Mouse (Mus musculus): ENCODE measurements around the gene Med15. TPM values are rescaled to one million over a fixed set of nuclear protein-coding genes. Genes with fewer than 3 reads are reported as not detected.
"Not testable (repeated sequence)": the region's sequence is repeated elsewhere in the genome, so short reads cannot be mapped to it uniquely, and the experiment has no call there.

The Med15 gene
- polyA plus RNA-seq, 1 experiment from 2014 or later, result 44.8 TPM

DNA sequence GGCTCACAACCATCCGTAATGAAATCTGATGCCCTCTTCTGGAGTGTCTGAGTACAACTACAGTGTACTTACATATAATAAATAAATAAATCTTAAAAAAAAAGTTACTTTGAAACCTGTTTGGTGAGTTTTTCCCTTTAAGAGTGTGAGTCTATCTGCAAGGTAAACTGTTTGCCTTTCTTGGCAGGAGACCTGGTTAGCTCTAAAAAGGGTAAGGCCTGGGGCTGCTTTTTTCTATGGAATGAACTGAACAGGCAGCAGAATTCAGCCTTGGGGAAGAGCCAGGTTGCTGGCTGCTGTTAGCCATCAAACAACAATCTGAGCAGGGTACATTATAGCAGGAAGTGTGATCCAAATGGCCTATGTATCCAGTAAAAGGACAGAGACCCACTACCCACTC is 10.1 kb upstream of the Med15 start:
- Histone ChIP-seq H3K36me3 (ENCODE audit: control insufficient read depth, insufficient read depth, low read length) (no peaks in the 10 kb centered on the region), H3K9me3 (ENCODE audit: control insufficient read depth, low read length) (no peaks in the 10 kb centered on the region), H3K4me1 (replicated peaks; ENCODE audit: control insufficient read depth, insufficient read depth, low read length) (no peaks in the 10 kb centered on the region), H3K27ac (ENCODE audit: low read depth, low read length) (no peak overlapping the region), H3K27me3 (replicated peaks; ENCODE audit: control insufficient read depth, insufficient read depth, low read length) (no peaks in the 10 kb centered on the region), H3K9ac (ENCODE audit: low read depth, low read length) (no peak overlapping the region), H3K4me3 (ENCODE audit: low read depth, low read length) (no peak overlapping the region), H3K4me2 (no peak overlapping the region)
- WGBS, result 90% methylated on average over 1 of the region's 1 CpGs
- ATAC-seq (replicated peaks; ENCODE audit: low FRiP score) (no peak), DNase-seq (ENCODE audit: low spot score) (no peak)

- Histone ChIP-seq H3K27ac (ENCODE audit: low read depth, low read length) (no peak overlapping the region), H3K36me3 (ENCODE audit: control insufficient read depth, insufficient read depth, low read length) (no peaks in the 10 kb centered on the region), H3K9me3 (ENCODE audit: control insufficient read depth, low read length) (no peaks in the 10 kb centered on the region), H3K27me3 (replicated peaks; ENCODE audit: control insufficient read depth, insufficient read depth, low read length) (peaks cover 6% of the 10 kb centered on the region; the same call in 1 of the 2 replicates), H3K9ac (ENCODE audit: low read depth, low read length) (no peak overlapping the region), H3K4me2 (no peak overlapping the region), H3K4me1 (replicated peaks; ENCODE audit: control insufficient read depth, insufficient read depth, low read length) (no peaks in the 10 kb centered on the region), H3K4me3 (ENCODE audit: low read depth, low read length) (no peak overlapping the region)
- ATAC-seq (replicated peaks; ENCODE audit: low FRiP score), result no peak
- no peak for DNase-seq (ENCODE audit: low spot score)
- 57% methylated on average over 4 of the region's 4 CpGs for WGBS
Measured at GRCm38 (mm10) chr16:17740080-17740479, 7.4 kb upstream of the Med15 start.

- 33% methylated on average over 4 of the region's 4 CpGs for WGBS
- Histone ChIP-seq H3K4me3 (ENCODE audit: low read depth, low read length) (no peak overlapping the region), H3K9me3 (ENCODE audit: control insufficient read depth, low read length) (no peaks in the 10 kb centered on the region), H3K9ac (ENCODE audit: low read depth, low read length) (no peak overlapping the region), H3K27ac (ENCODE audit: low read depth, low read length) (no peak overlapping the region), H3K27me3 (replicated peaks; ENCODE audit: control insufficient read depth, insufficient read depth, low read length) (peaks cover 26% of the 10 kb centered on the region), H3K36me3 (ENCODE audit: control insufficient read depth, insufficient read depth, low read length) (no peaks in the 10 kb centered on the region), H3K4me2 (no peak overlapping the region), H3K4me1 (replicated peaks; ENCODE audit: control insufficient read depth, insufficient read depth, low read length) (no peaks in the 10 kb centered on the region)
- DNase-seq (ENCODE audit: low spot score) (no peak), ATAC-seq (replicated peaks; ENCODE audit: low FRiP score) (no peak)
Measured at GRCm38 (mm10) chr16:17736156-17736555, 3.5 kb upstream of the Med15 start.

DNA sequence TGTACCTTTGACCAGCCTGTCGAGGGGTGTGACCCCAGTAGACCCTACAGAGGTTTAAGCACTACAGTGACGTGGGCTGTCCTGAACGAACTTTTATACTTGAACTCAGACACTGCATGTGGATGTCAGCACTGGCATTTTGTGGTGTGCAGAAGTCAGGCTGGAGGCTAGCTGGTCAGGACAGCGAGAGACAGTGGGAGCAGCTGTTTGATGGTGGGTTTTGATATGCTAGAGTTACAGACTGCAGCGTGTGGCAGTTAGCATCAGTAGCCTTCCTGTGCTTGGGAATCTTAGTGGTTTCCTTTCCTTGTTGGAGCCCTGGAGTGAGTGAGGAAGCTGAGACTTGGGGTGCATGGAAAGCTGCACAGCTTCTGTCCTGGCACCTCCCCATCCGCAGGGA is 2.2 kb upstream of the Med15 start:
- 71% methylated on average over 6 of the region's 6 CpGs for WGBS

DNA sequence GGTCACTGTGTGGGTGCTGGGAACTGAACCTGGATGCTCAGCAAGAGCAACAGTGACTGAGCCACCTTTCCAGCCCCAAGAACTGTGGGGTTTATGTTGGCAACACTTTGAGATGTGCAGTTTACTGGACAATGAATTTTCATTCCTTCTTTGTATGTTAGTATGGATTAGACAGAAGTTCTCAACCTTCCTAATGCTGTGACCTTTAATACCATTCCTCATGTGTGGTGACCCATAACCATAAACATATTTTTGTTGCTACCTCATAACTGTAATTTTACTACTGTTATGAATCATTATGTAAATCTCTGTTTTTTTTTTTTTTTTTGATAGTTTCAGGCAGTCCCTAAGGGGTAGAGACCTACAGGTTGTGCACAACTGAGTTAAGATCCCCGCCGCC is 955 bp upstream of the Med15 start:
- peaks cover 26% of the 10 kb centered on the region for H3K27me3 ChIP-seq (replicated peaks; ENCODE audit: control insufficient read depth, insufficient read depth, low read length)
- no peaks in the 10 kb centered on the region for H3K36me3 ChIP-seq (ENCODE audit: control insufficient read depth, insufficient read depth, low read length)
- 70% methylated on average over 2 of the region's 2 CpGs for WGBS
- no peak overlapping the region for H3K27ac ChIP-seq (ENCODE audit: low read depth, low read length)
- DNase-seq (ENCODE audit: low spot score), result no peak
- no peak overlapping the region for H3K4me3 ChIP-seq (ENCODE audit: low read depth, low read length)
- peak overlapping the region; percentile 4; the same call in 1 of the 2 replicates for H3K4me2 ChIP-seq
- H3K9me3 ChIP-seq (ENCODE audit: control insufficient read depth, low read length), result no peaks in the 10 kb centered on the region
- no peaks in the 10 kb centered on the region for H3K4me1 ChIP-seq (replicated peaks; ENCODE audit: control insufficient read depth, insufficient read depth, low read length)
- no peak for ATAC-seq (replicated peaks; ENCODE audit: low FRiP score)
- no peak overlapping the region for H3K9ac ChIP-seq (ENCODE audit: low read depth, low read length)

More for the DNA sequence above, 2.2 kb upstream of the Med15 start:
- not testable (repeated sequence) for H3K27ac ChIP-seq (ENCODE audit: low read depth, low read length); ATAC-seq (replicated peaks; ENCODE audit: low FRiP score); H3K4me3 ChIP-seq (ENCODE audit: low read depth, low read length); H3K4me2 ChIP-seq; H3K9ac ChIP-seq (ENCODE audit: low read depth, low read length); H3K4me1 ChIP-seq (replicated peaks; ENCODE audit: control insufficient read depth, insufficient read depth, low read length); H3K9me3 ChIP-seq (ENCODE audit: control insufficient read depth, low read length); H3K36me3 ChIP-seq (ENCODE audit: control insufficient read depth, insufficient read depth, low read length); DNase-seq (ENCODE audit: low spot score)
- peaks cover 26% of the 10 kb centered on the region for H3K27me3 ChIP-seq (replicated peaks; ENCODE audit: control insufficient read depth, insufficient read depth, low read length)

- no peak overlapping the region for H3K4me2 ChIP-seq
- H3K36me3 ChIP-seq (ENCODE audit: control insufficient read depth, insufficient read depth, low read length), result no peaks in the 10 kb centered on the region
- H3K27me3 ChIP-seq (replicated peaks; ENCODE audit: control insufficient read depth, insufficient read depth, low read length), result peaks cover 26% of the 10 kb centered on the region
- WGBS, result 61% methylated on average over 6 of the region's 6 CpGs
- H3K4me1 ChIP-seq (replicated peaks; ENCODE audit: control insufficient read depth, insufficient read depth, low read length), result 0 out of 2 replicates have a peak, but pooled peaks cover 4% of the 10 kb centered on the region
- no peak overlapping the region for H3K27ac ChIP-seq (ENCODE audit: low read depth, low read length)
- no peaks in the 10 kb centered on the region for H3K9me3 ChIP-seq (ENCODE audit: control insufficient read depth, low read length)
- no peak overlapping the region for H3K4me3 ChIP-seq (ENCODE audit: low read depth, low read length)
- no peak for ATAC-seq (replicated peaks; ENCODE audit: low FRiP score)
- DNase-seq (ENCODE audit: low spot score), result no peak
- H3K9ac ChIP-seq (ENCODE audit: low read depth, low read length), result no peak overlapping the region
Measured at GRCm38 (mm10) chr16:17732431-17732830, 260 bp downstream of the Med15 start.

GRCm38 (mm10) chr16:17732021-17732420 is 670 bp downstream of the Med15 start:
- Histone ChIP-seq H3K9me3 (ENCODE audit: control insufficient read depth, low read length) (no peaks in the 10 kb centered on the region), H3K4me3 (ENCODE audit: low read depth, low read length) (no peak overlapping the region), H3K4me1 (replicated peaks; ENCODE audit: control insufficient read depth, insufficient read depth, low read length) (peaks cover 4% of the 10 kb centered on the region; the same call in 1 of the 2 replicates), H3K4me2 (no peak overlapping the region), H3K36me3 (ENCODE audit: control insufficient read depth, insufficient read depth, low read length) (no peaks in the 10 kb centered on the region), H3K27me3 (replicated peaks; ENCODE audit: control insufficient read depth, insufficient read depth, low read length) (peaks cover 26% of the 10 kb centered on the region), H3K27ac (ENCODE audit: low read depth, low read length) (no peak overlapping the region), H3K9ac (ENCODE audit: low read depth, low read length) (no peak overlapping the region)
- ATAC-seq (replicated peaks; ENCODE audit: low FRiP score) (no peak), DNase-seq (ENCODE audit: low spot score) (no peak)
- WGBS, result 30% methylated on average over 3 of the region's 3 CpGs

GRCm38 (mm10) chr16:17729974-17730373 is 2.7 kb downstream of the Med15 start:
- no peak overlapping the region for H3K4me2 ChIP-seq
- H3K36me3 ChIP-seq (ENCODE audit: control insufficient read depth, insufficient read depth, low read length), result no peaks in the 10 kb centered on the region
- H3K4me1 ChIP-seq (replicated peaks; ENCODE audit: control insufficient read depth, insufficient read depth, low read length), result peaks cover 9% of the 10 kb centered on the region; the same call in 1 of the 2 replicates
- no peak for DNase-seq (ENCODE audit: low spot score)
- no peaks in the 10 kb centered on the region for H3K9me3 ChIP-seq (ENCODE audit: control insufficient read depth, low read length)
- ATAC-seq (replicated peaks; ENCODE audit: low FRiP score), result no peak
- H3K27ac ChIP-seq (ENCODE audit: low read depth, low read length), result no peak overlapping the region
- H3K4me3 ChIP-seq (ENCODE audit: low read depth, low read length), result no peak overlapping the region
- H3K9ac ChIP-seq (ENCODE audit: low read depth, low read length), result no peak overlapping the region
- H3K27me3 ChIP-seq (replicated peaks; ENCODE audit: control insufficient read depth, insufficient read depth, low read length), result peaks cover 20% of the 10 kb centered on the region

DNA sequence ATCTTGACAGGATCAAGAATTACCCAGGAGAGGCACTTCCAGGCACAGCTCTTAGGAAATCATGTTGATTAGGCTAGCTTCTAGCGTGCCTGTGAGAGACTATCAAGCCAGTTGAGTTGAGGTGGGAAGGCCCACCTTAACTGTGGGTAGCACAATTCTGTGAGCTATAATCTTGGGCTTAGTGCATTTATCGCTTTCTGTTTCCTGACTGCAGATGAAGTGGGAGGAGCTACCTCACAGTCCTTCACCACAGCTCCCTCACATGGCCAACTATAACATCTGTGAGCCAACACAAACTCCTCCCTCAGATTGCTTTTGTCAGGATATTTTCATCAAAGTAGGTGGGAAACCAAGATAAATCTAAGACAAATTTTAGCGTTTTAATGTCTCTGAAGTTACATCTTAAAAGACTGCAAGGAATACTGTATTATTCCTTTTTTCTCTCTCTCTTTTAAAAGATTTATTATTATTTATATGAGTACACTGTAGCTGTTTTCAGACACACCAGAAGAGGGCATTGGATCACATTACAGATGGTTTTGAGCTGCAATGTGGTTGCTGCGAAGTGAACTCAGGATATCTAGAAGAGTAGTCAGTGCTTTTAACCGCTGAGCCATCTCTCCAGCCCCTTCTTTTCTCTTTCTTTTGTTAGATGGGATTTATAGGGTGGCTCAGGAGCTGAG is 5.4 kb downstream of the Med15 start:
- no peak overlapping the region for H3K27ac ChIP-seq (ENCODE audit: low read depth, low read length)
- H3K4me2 ChIP-seq, result peak overlapping the region; percentile 24; the same call in 1 of the 2 replicates
- 0 out of 2 replicates have a peak, but pooled peaks cover 2% of the 10 kb centered on the region for H3K27me3 ChIP-seq (replicated peaks; ENCODE audit: control insufficient read depth, insufficient read depth, low read length)
- no peak overlapping the region for H3K4me3 ChIP-seq (ENCODE audit: low read depth, low read length)
- no peak overlapping the region; the same call in 1 of the 2 replicates for H3K9ac ChIP-seq (ENCODE audit: low read depth, low read length)
- 15% methylated on average over 5 of the region's 5 CpGs for WGBS
- no peaks in the 10 kb centered on the region for H3K36me3 ChIP-seq (ENCODE audit: control insufficient read depth, insufficient read depth, low read length)
- H3K4me1 ChIP-seq (replicated peaks; ENCODE audit: control insufficient read depth, insufficient read depth, low read length), result peaks cover 9% of the 10 kb centered on the region; the same call in 1 of the 2 replicates
- no peaks in the 10 kb centered on the region for H3K9me3 ChIP-seq (ENCODE audit: control insufficient read depth, low read length)
- peak; percentile 37 for DNase-seq (ENCODE audit: low spot score)
- ATAC-seq (replicated peaks; ENCODE audit: low FRiP score), result peak; percentile 60
